In the genomic region with DNA sequence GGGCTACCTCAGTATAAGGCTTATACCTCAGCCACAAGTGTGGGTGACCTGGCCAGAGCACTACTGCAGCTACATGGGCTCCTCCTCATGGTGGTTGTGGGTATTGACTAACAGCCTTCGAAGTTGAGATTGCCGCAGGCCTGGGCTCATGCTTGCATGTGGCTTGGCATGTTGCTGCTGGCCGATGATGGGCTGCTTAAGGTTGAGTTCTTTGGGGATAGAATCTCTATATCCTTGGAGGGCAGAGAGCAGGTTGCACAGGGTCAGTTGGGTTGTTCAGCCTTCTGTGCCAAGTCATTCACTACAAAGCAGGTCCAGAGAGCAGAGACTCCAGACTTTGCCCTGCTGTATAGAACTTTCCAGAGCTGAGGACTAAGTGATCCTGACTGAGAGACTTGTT, we compare ENCODE assay signal across 8 mouse cellular contexts. TPM values are rescaled to one million over a fixed set of nuclear protein-coding genes. Genes with fewer than 3 reads are reported as not detected.
DNase-seq lines count a peak whose midpoint lies in the region; ATAC-seq and TF ChIP-seq lines count a peak whose summit lies in the region.

No protein-coding gene starts in this region.

- H3K4me2 ChIP-seq in embryonic facial prominence, embryonic 11.5 days (ENCODE audit: low read depth, low read length) = no peak overlapping the region
- H3K4me2 ChIP-seq in liver, postnatal 0 days (ENCODE audit: low read depth, low read length) = no peak overlapping the region

- no peak for ATAC-seq in embryonic facial prominence, embryonic 11.5 days (replicated peaks; ENCODE audit: insufficient number of reproducible peaks, low FRiP score, low TSS enrichment, low read depth)
- ATAC-seq in liver, postnatal 0 days = peak; percentile 73
- ATAC-seq in cerebellum, adult (ENCODE audit: insufficient number of reproducible peaks, low FRiP score, low TSS enrichment) = no peak

- no peak for TF ChIP-seq EP300 in liver, postnatal 0 days (IDR thresholded peaks at IDR 0.05; ENCODE audit: low read depth)

- 77% methylated on average over 3 of the region's 3 CpGs for WGBS in embryonic facial prominence, embryonic 11.5 days
- WGBS in embryonic facial prominence, embryonic 10.5 days = 87% methylated on average over 3 of the region's 3 CpGs
- WGBS in liver, postnatal 0 days (ENCODE audit: insufficient replicate concordance) = 65% methylated on average over 3 of the region's 3 CpGs

- no peaks in the 10 kb centered on the region for H3K36me3 ChIP-seq in embryonic facial prominence, embryonic 11.5 days (replicated peaks; ENCODE audit: control insufficient read depth, insufficient read depth, low read depth, low read length)
- peaks cover 94% of the 10 kb centered on the region for H3K36me3 ChIP-seq in embryonic facial prominence, embryonic 10.5 days (replicated peaks)
- peaks cover 31% of the 10 kb centered on the region for H3K36me3 ChIP-seq in liver, postnatal 0 days (replicated peaks; ENCODE audit: insufficient read depth, low read length)

- no peak overlapping the region for H3K9ac ChIP-seq in embryonic facial prominence, embryonic 11.5 days (replicated peaks; ENCODE audit: low read length)
- no peak overlapping the region for H3K9ac ChIP-seq in liver, postnatal 0 days (replicated peaks)

- no peak for TF ChIP-seq POLR2A in brain, embryonic 14.5 days (IDR thresholded peaks at IDR 0.05; ENCODE audit: borderline replicate concordance, extremely low read depth, insufficient read depth, insufficient read length, poor library complexity, severe bottlenecking)

- no peak overlapping the region for H3K4me3 ChIP-seq in embryonic facial prominence, embryonic 11.5 days (ENCODE audit: low read depth, low read length)
- H3K4me3 ChIP-seq in embryonic facial prominence, embryonic 10.5 days = no peak overlapping the region
- no peak overlapping the region for H3K4me3 ChIP-seq in liver, postnatal 0 days (ENCODE audit: low read depth, low read length)

- H3K27ac ChIP-seq in embryonic facial prominence, embryonic 11.5 days (replicated peaks; ENCODE audit: low read depth, low read length) = no peak overlapping the region
- H3K27ac ChIP-seq in embryonic facial prominence, embryonic 10.5 days (replicated peaks) = no peak overlapping the region
- 0 out of 2 replicates have a peak overlapping the region, but pooled peaks have one; percentile 13 for H3K27ac ChIP-seq in liver, postnatal 0 days (ENCODE audit: low read depth)

- H3K4me1 ChIP-seq in embryonic facial prominence, embryonic 11.5 days (ENCODE audit: control insufficient read depth, insufficient read depth, low read length) = no peaks in the 10 kb centered on the region
- peaks cover 5% of the 10 kb centered on the region; the same call in 1 of the 2 replicates for H3K4me1 ChIP-seq in embryonic facial prominence, embryonic 10.5 days
- H3K4me1 ChIP-seq in liver, postnatal 0 days (ENCODE audit: insufficient read depth) = peaks cover 18% of the 10 kb centered on the region

- H3K27me3 ChIP-seq in embryonic facial prominence, embryonic 11.5 days (ENCODE audit: control insufficient read depth, insufficient read depth, low read length) = no peaks in the 10 kb centered on the region
- H3K27me3 ChIP-seq in embryonic facial prominence, embryonic 10.5 days (replicated peaks; ENCODE audit: low read depth, poor library complexity, severe bottlenecking) = no peaks in the 10 kb centered on the region
- no peaks in the 10 kb centered on the region for H3K27me3 ChIP-seq in liver, postnatal 0 days (ENCODE audit: insufficient read depth, low read length)

- no peaks in the 10 kb centered on the region for H3K9me3 ChIP-seq in embryonic facial prominence, embryonic 11.5 days (replicated peaks; ENCODE audit: control insufficient read depth, low read length)
- H3K9me3 ChIP-seq in embryonic facial prominence, embryonic 10.5 days = no peaks in the 10 kb centered on the region
- H3K9me3 ChIP-seq in liver, postnatal 0 days (ENCODE audit: low read length) = no peaks in the 10 kb centered on the region

- TF ChIP-seq CTCF in brain, embryonic 14.5 days (IDR thresholded peaks at IDR 0.05; ENCODE audit: borderline replicate concordance, extremely low read depth, insufficient read depth, insufficient read length) = peak; percentile 29; the same call in 1 of the 2 replicates
- peak; percentile 75 for TF ChIP-seq CTCF in liver, postnatal 0 days (IDR thresholded peaks at IDR 0.05; ENCODE audit: low read depth)

- peak; percentile 10 for DNase-seq in embryonic facial prominence, embryonic 11.5 days (ENCODE audit: low spot score)
- DNase-seq in embryonic facial prominence, embryonic 10.5 days (ENCODE audit: low spot score) = no peak
- DNase-seq in A20 (ENCODE audit: low read depth, low spot score) = peak; percentile 45
- DNase-seq in brain, embryonic 14.5 days (ENCODE audit: low read depth) = no peak
- peak; percentile 52 for DNase-seq in liver, postnatal 0 days
- DNase-seq in ovary, postnatal 14 days (ENCODE audit: low spot score) = no peak
- DNase-seq in cerebellum, adult 11-12 months = no peak

RNA-seq across cellular contexts. Expression of a gene that starts 7.1 kb away (rescaled TPM):
- 99.6 and 107 TPM in 2 replicates for polyA plus RNA-seq in embryonic facial prominence, embryonic 11.5 days (2014; fragmentation: Nextera tagmentation; extraction: Ambion mirVana)
- polyA plus RNA-seq in embryonic facial prominence, embryonic 10.5 days (2016; fragmentation: Nextera tagmentation; extraction: Ambion mirVana) = 151 and 155 TPM in 2 replicates
- 83.0 and 90.3 TPM in 2 replicates for polyA plus RNA-seq in brain, embryonic 14.5 days (2012; rRNA removed)
- 56.8 and 57.1 TPM in 2 replicates for polyA plus RNA-seq in liver, postnatal 0 days (2015; fragmentation: Nextera tagmentation; extraction: Ambion mirVana)

RNA-seq across cellular contexts. Expression of a gene that starts 18.9 kb away (rescaled TPM):
- 2.5 and 3.2 TPM in 2 replicates for polyA plus RNA-seq in embryonic facial prominence, embryonic 11.5 days (2014; fragmentation: Nextera tagmentation; extraction: Ambion mirVana)
- polyA plus RNA-seq in embryonic facial prominence, embryonic 10.5 days (2016; fragmentation: Nextera tagmentation; extraction: Ambion mirVana) = 4.4 and 4.8 TPM in 2 replicates
- 1.7 and 2.7 TPM in 2 replicates for polyA plus RNA-seq in brain, embryonic 14.5 days (2012; rRNA removed)
- polyA plus RNA-seq in liver, postnatal 0 days (2015; fragmentation: Nextera tagmentation; extraction: Ambion mirVana) = 0.15 and 0.29 TPM in 2 replicates

RNA-seq across cellular contexts. Expression of a gene that starts 32.0 kb away (rescaled TPM):
- polyA plus RNA-seq in embryonic facial prominence, embryonic 11.5 days (2014; fragmentation: Nextera tagmentation; extraction: Ambion mirVana) = not detected in 2 replicates
- not detected in 2 replicates for polyA plus RNA-seq in embryonic facial prominence, embryonic 10.5 days (2016; fragmentation: Nextera tagmentation; extraction: Ambion mirVana)
- 0.35 and 0.51 TPM in 2 replicates for polyA plus RNA-seq in brain, embryonic 14.5 days (2012; rRNA removed)
- 0.26 and 0.50 TPM in 2 replicates for polyA plus RNA-seq in liver, postnatal 0 days (2015; fragmentation: Nextera tagmentation; extraction: Ambion mirVana)

RNA-seq across cellular contexts. Expression of a gene that starts 33.6 kb away (rescaled TPM):
- polyA plus RNA-seq in embryonic facial prominence, embryonic 11.5 days (2014; fragmentation: Nextera tagmentation; extraction: Ambion mirVana) = 118 and 124 TPM in 2 replicates
- polyA plus RNA-seq in embryonic facial prominence, embryonic 10.5 days (2016; fragmentation: Nextera tagmentation; extraction: Ambion mirVana) = 119 and 124 TPM in 2 replicates
- polyA plus RNA-seq in brain, embryonic 14.5 days (2012; rRNA removed) = 59.7 and 89.6 TPM in 2 replicates
- 81.0 and 88.0 TPM in 2 replicates for polyA plus RNA-seq in liver, postnatal 0 days (2015; fragmentation: Nextera tagmentation; extraction: Ambion mirVana)

RNA-seq across cellular contexts. Expression of a gene that starts 33.8 kb away (rescaled TPM):
- polyA plus RNA-seq in embryonic facial prominence, embryonic 11.5 days (2014; fragmentation: Nextera tagmentation; extraction: Ambion mirVana) = 35.0 and 35.9 TPM in 2 replicates
- 56.8 and 58.9 TPM in 2 replicates for polyA plus RNA-seq in embryonic facial prominence, embryonic 10.5 days (2016; fragmentation: Nextera tagmentation; extraction: Ambion mirVana)
- polyA plus RNA-seq in brain, embryonic 14.5 days (2012; rRNA removed) = 97.6 and 128 TPM in 2 replicates
- 5.1 and 5.4 TPM in 2 replicates for polyA plus RNA-seq in liver, postnatal 0 days (2015; fragmentation: Nextera tagmentation; extraction: Ambion mirVana)

Comparison
In these comparisons a context has a peak if more than half of its experiments do, and no peak if none do; other contexts are left out.
1. DNase-seq: peak in embryonic facial prominence, embryonic 11.5 days (single experiment), A20 (single experiment) and liver, postnatal 0 days (single experiment); none in embryonic facial prominence, embryonic 10.5 days (single experiment), brain, embryonic 14.5 days (single experiment), ovary, postnatal 14 days (single experiment) and cerebellum, adult 11-12 months (single experiment).